Mouse (Mus musculus) hindbrain, embryonic 14.5 days (tissue): ENCODE measurements around the gene Men1. TPM values are rescaled to one million over a fixed set of nuclear protein-coding genes. Genes with fewer than 3 reads are reported as not detected.
A peak's percentile ranks its signal among the peaks of the same experiment; 100 is the strongest.

Source experiments
- ATAC-seq: fragments of 200-750 bp; cut with Nextera tagmentation; 2 replicates; pipeline ENCODE4 v1.8.0; 2017; ENCODE audit warnings: moderate number of reproducible peaks, mild to moderate bottlenecking, moderate TSS enrichment, moderate library complexity; ENCODE audit not compliant: low FRiP score
- DNase-seq: peaks from one replicate; pipeline ENCODE4 v3.0.0-alpha.2; 2015; ENCODE audit warnings: low spot score
- H3K27ac ChIP-seq: fragments of 300-500 bp; sonication (generic); 2 replicates; pipeline ENCODE4 v1.5.1; 2014; ENCODE audit warnings: mild to moderate bottlenecking, moderate library complexity
- H3K27me3 ChIP-seq: fragments of 300-500 bp; sonication (generic); 2 replicates; pipeline ENCODE4 v1.6.1; 2014; ENCODE audit warnings: mild to moderate bottlenecking, low read length, mixed read lengths; ENCODE audit not compliant: control insufficient read depth, insufficient read depth
- H3K36me3 ChIP-seq: fragments of 300-500 bp; sonication (generic); replicated peaks from 2 replicates; pipeline ENCODE4 v1.6.1; 2014; ENCODE audit not compliant: control insufficient read depth, insufficient read depth
- H3K4me1 ChIP-seq: fragments of 300-500 bp; sonication (generic); replicated peaks from 2 replicates; pipeline ENCODE4 v1.6.1; 2014; ENCODE audit warnings: antibody characterized with exemption, low read length, mixed read lengths; ENCODE audit not compliant: control insufficient read depth, insufficient read depth
- H3K4me2 ChIP-seq: fragments of 300-500 bp; sonication (generic); replicated peaks from 2 replicates; pipeline ENCODE4 v1.6.1; 2014; ENCODE audit warnings: mild to moderate bottlenecking, moderate library complexity
- H3K4me3 ChIP-seq: fragments of 300-500 bp; sonication (generic); replicated peaks from 2 replicates; pipeline ENCODE4 v1.5.1; 2014; ENCODE audit warnings: mild to moderate bottlenecking, low read length
- H3K9ac ChIP-seq: fragments of 300-500 bp; sonication (generic); 2 replicates; pipeline ENCODE4 v1.6.1; 2014
- H3K9me3 ChIP-seq: fragments of 300-500 bp; sonication (generic); 2 replicates; pipeline ENCODE4 v1.6.1; 2016; ENCODE audit warnings: low read length; ENCODE audit not compliant: control insufficient read depth
- WGBS: fragments of 180-500 bp; shearing (Covaris S2); extraction: QIAGEN DNeasy Blood & Tissue Kit; methylation state at CpG from one replicate; pipeline ENCODE4 v1.1.7; 2014; 5-methylcytosine and 5-hydroxymethylcytosine counted together
- polyA plus RNA-seq: library from polyadenylated mRNA; unstranded; fragments of >200 nt; fragmentation: Nextera tagmentation; extraction: Ambion mirVana; gene quantifications from 2 replicates; pipeline ENCODE4 v1.2.1, GENCODE M21; 2014

Men1 gene
- polyA plus RNA-seq, 1 experiment from 2014 or later: 46.7 TPM

GRCm38 (mm10) chr19:6381238-6381637 lies 46.5 kb downstream of the Men1 start:
- H3K9ac ChIP-seq: no peak overlapping the region
- H3K9me3 ChIP-seq: no peaks in the 10 kb centered on the region
- H3K4me2 ChIP-seq: no peak overlapping the region
- H3K27me3 ChIP-seq: no peaks in the 10 kb centered on the region
- WGBS: 96% methylated on average over 5 of the region's 5 CpGs
- no peak for DNase-seq
- no peak overlapping the region for H3K27ac ChIP-seq
- H3K4me1 ChIP-seq: peaks cover 8% of the 10 kb centered on the region; the same call in 1 of the 2 replicates
- H3K36me3 ChIP-seq: peaks cover 34% of the 10 kb centered on the region
- no peak overlapping the region for H3K4me3 ChIP-seq
- no peak for ATAC-seq

- 84% methylated on average over 4 of the region's 4 CpGs for WGBS
- no peaks in the 10 kb centered on the region for H3K27me3 ChIP-seq
- H3K36me3 ChIP-seq: peaks cover 22% of the 10 kb centered on the region
- no peak for DNase-seq
- H3K4me3 ChIP-seq: no peak overlapping the region
- no peak overlapping the region for H3K4me2 ChIP-seq
- no peak overlapping the region for H3K27ac ChIP-seq
- no peak for ATAC-seq
- H3K9ac ChIP-seq: no peak overlapping the region
- H3K9me3 ChIP-seq: no peaks in the 10 kb centered on the region
- H3K4me1 ChIP-seq: peaks cover 8% of the 10 kb centered on the region; the same call in 1 of the 2 replicates
These were observed 47.6 kb downstream of the Men1 start for GRCm38 (mm10) chr19:6382323-6382924.

GRCm38 (mm10) chr19:6383470-6383869 lies 48.7 kb downstream of the Men1 start:
- Histone ChIP-seq H3K4me2 (no peak overlapping the region), H3K4me1 (0 out of 2 replicates have a peak, but pooled peaks cover 8% of the 10 kb centered on the region), H3K27ac (peak overlapping the region; percentile 26; the same call in 1 of the 2 replicates), H3K4me3 (no peak overlapping the region), H3K9ac (no peak overlapping the region), H3K27me3 (no peaks in the 10 kb centered on the region), H3K9me3 (no peaks in the 10 kb centered on the region), H3K36me3 (peaks cover 11% of the 10 kb centered on the region)
- no peak for ATAC-seq
- WGBS: 50% methylated on average over 5 of the region's 5 CpGs
- no peak for DNase-seq

GRCm38 (mm10) chr19:6384128-6384527 lies 49.3 kb downstream of the Men1 start, which contains the start of gene Pygm:
Pygm (plus strand) TSS chr19:6384399.
- H3K4me1 ChIP-seq: 0 out of 2 replicates have a peak, but pooled peaks cover 8% of the 10 kb centered on the region
- DNase-seq: no peak
- no peak within 1 kb of the TSS for H3K9ac ChIP-seq
- H3K4me3 ChIP-seq: no peak within 1 kb of the TSS
- peak within 1 kb of the TSS; percentile 26; the same call in 1 of the 2 replicates for H3K27ac ChIP-seq
- H3K9me3 ChIP-seq: no peaks in the 10 kb centered on the region
- WGBS: 19% methylated on average over 7 of the region's 7 CpGs
- no peak within 1 kb of the TSS for H3K4me2 ChIP-seq
- H3K36me3 ChIP-seq: peaks cover 6% of the 10 kb centered on the region; the same call in 1 of the 2 replicates
- no peak for ATAC-seq
- H3K27me3 ChIP-seq: no peaks in the 10 kb centered on the region

GRCm38 (mm10) chr19:6384954-6385353 lies 50.2 kb downstream of the Men1 start:
- Histone ChIP-seq H3K9ac (no peak overlapping the region), H3K4me2 (no peak overlapping the region), H3K4me1 (0 out of 2 replicates have a peak, but pooled peaks cover 15% of the 10 kb centered on the region), H3K27ac (no peak overlapping the region), H3K36me3 (peaks cover 6% of the 10 kb centered on the region; the same call in 1 of the 2 replicates), H3K27me3 (no peaks in the 10 kb centered on the region), H3K4me3 (no peak overlapping the region), H3K9me3 (no peaks in the 10 kb centered on the region)
- 82% methylated on average over 11 of the region's 11 CpGs for WGBS
- ATAC-seq (no peak), DNase-seq (no peak)

- Histone ChIP-seq H3K27ac (no peak overlapping the region), H3K9ac (no peak overlapping the region), H3K36me3 (peaks cover 4% of the 10 kb centered on the region; the same call in 1 of the 2 replicates), H3K4me3 (no peak overlapping the region), H3K4me1 (0 out of 2 replicates have a peak, but pooled peaks cover 16% of the 10 kb centered on the region), H3K27me3 (no peaks in the 10 kb centered on the region), H3K4me2 (no peak overlapping the region), H3K9me3 (no peaks in the 10 kb centered on the region)
- 77% methylated on average over 5 of the region's 5 CpGs for WGBS
- no peak for ATAC-seq
- DNase-seq: no peak
These were observed 50.6 kb downstream of the Men1 start for GRCm38 (mm10) chr19:6385419-6385818.

GRCm38 (mm10) chr19:6385821-6386220 lies 51.0 kb downstream of the Men1 start:
- Histone ChIP-seq H3K4me3 (no peak overlapping the region), H3K4me2 (no peak overlapping the region), H3K9ac (no peak overlapping the region), H3K4me1 (0 out of 2 replicates have a peak, but pooled peaks cover 16% of the 10 kb centered on the region), H3K9me3 (no peaks in the 10 kb centered on the region), H3K27me3 (no peaks in the 10 kb centered on the region), H3K27ac (no peak overlapping the region), H3K36me3 (peaks cover under 1% of the 10 kb centered on the region; the same call in 1 of the 2 replicates)
- DNase-seq (no peak), ATAC-seq (no peak)
- WGBS: 77% methylated on average over 7 of the region's 7 CpGs

GRCm38 (mm10) chr19:6386234-6386633 lies 51.5 kb downstream of the Men1 start:
- DNase-seq (no peak), ATAC-seq (no peak)
- H3K27ac ChIP-seq: no peak overlapping the region
- no peak overlapping the region for H3K4me3 ChIP-seq
- no peaks in the 10 kb centered on the region for H3K27me3 ChIP-seq
- H3K36me3 ChIP-seq: no peaks in the 10 kb centered on the region
- WGBS: 61% methylated on average over 9 of the region's 9 CpGs
- 0 out of 2 replicates have a peak, but pooled peaks cover 16% of the 10 kb centered on the region for H3K4me1 ChIP-seq
- H3K9ac ChIP-seq: no peak overlapping the region
- no peaks in the 10 kb centered on the region for H3K9me3 ChIP-seq
- no peak overlapping the region for H3K4me2 ChIP-seq

GRCm38 (mm10) chr19:6388006-6388405 lies 53.2 kb downstream of the Men1 start:
- 0 out of 2 replicates have a peak, but pooled peaks cover 16% of the 10 kb centered on the region for H3K4me1 ChIP-seq
- no peak overlapping the region for H3K4me2 ChIP-seq
- ATAC-seq (no peak), DNase-seq (no peak)
- no peaks in the 10 kb centered on the region for H3K27me3 ChIP-seq
- no peaks in the 10 kb centered on the region for H3K36me3 ChIP-seq
- H3K4me3 ChIP-seq: no peak overlapping the region
- no peaks in the 10 kb centered on the region for H3K9me3 ChIP-seq
- no peak overlapping the region for H3K9ac ChIP-seq
- 87% methylated on average over 13 of the region's 13 CpGs for WGBS
- no peak overlapping the region for H3K27ac ChIP-seq
